Mouse (Mus musculus) liver, embryonic 14.5 days (tissue): ENCODE measurements at regions not wholly inside any gene's neighbourhood (a gene's known extent, or its start where the extent isn't known, plus 50 kb on each side); places are given as distances from the start of the nearest gene placed in this dataset.

Experiments
- CTCF ChIP-seq: IDR thresholded peaks from 2 replicates; pipeline ENCODE4 v1.5.1; 2016; ENCODE audit warnings: antibody characterized with exemption, low read depth, control low read depth
- EP300 ChIP-seq: IDR thresholded peaks from 2 replicates; pipeline ENCODE4 v1.6.1; 2016; ENCODE audit warnings: antibody characterized with exemption, low read depth

DNA sequence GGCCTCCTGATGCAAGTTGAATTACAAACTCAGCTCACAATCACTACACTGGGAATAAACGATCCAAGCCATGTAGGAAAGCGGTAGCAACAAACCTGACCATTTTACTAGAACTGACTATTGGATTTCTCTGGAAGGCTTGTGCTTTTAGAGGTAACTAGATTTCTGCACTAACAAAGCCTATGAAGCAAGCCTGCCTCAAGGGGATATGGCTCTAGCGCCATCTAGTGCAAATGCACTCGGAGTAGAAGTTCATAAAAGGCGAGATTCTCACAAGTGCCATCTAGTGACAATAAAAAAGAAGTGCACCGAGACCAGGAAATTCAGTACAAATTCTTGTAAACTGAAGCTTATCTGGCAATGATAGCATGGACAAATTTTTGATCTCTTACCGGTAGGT lies 364.9 kb upstream of the Fmr1 start:
- TF ChIP-seq CTCF (peak; percentile 69), EP300 (no peak)
